Mouse (Mus musculus): ENCODE measurements around the gene Sec31a.

DNA sequence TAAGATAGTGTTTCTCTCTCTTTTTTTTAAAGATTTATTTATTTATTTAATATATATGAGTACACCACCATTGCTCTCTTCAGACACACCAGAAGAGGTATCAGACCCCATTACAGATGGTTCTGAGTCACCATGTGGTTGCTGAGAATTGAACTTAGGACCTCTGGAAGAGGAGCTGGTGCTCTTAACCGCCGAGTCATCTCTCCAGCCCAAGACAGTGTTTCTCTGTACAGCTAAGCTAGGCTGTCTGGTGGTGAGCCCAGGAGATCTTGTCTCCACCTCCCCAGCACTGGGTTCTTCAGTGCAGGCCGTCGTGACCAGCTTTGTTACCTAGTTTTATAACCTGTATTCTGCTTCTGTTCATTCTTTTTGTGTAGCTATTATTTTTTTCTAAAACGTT is 5.8 kb downstream of the Sec31a start:
- TF ChIP-seq MYOG (IDR thresholded peaks at IDR 0.05; ENCODE audit: control insufficient read depth in 1 of 3, insufficient read depth in 1 of 3, insufficient read length in 2 of 3, low read depth in 2 of 3) (no peak), USF1 (IDR thresholded peaks at IDR 0.05; ENCODE audit: low read depth) (no peak), POLR2A (IDR thresholded peaks at IDR 0.05; ENCODE audit: insufficient read length, low read depth) (no peak)

Measured in myocyte (in vitro differentiated cells).